Mouse (Mus musculus): ENCODE measurements around the gene Eln.
A peak's percentile ranks its signal among the peaks of the same experiment; 100 is the strongest.

Gene Eln

DNA sequence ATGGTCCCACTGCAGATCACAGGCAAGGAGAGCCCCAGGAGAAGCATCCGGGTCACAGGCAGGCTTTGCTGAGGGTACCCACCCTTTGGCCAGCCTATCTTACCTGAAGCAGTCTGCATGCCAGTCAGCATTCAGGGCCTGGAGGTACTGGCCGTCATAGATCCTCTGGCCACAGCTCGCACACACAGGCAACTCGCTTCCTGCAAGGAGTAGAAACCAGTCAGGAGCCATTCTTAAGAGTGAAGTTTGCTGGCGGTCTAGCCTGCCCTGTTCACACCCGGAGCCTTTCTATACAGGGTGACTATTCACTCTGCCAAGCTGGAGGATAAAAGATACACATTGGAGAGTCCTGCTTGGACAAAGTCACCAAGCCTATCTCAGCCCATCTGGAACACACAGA is 60.6 kb downstream of the Eln start:
- DNase-seq (ENCODE audit: low spot score in 2 of 2) = no peak

DNA sequence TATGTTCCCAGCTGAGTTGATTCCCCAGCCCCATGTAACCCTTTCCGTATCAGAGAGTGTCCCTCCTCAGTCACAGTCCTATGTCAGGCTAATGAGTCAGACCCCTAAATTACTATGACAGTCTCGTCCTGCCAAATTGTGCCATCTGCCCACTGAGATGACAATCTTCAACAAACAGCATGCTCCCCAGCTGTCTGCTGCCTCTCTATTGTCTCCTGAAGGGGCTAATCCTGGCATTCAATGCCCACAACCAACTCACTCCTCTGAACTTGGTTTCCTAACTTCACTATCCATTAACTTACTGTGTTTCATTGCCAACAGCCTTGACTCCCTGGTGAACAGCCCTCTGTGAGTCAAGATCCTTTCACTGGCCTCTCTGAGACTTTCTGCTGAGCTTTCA is 62.7 kb downstream of the Eln start:
- DNase-seq (ENCODE audit: low spot score in 2 of 2) = no peak

DNA sequence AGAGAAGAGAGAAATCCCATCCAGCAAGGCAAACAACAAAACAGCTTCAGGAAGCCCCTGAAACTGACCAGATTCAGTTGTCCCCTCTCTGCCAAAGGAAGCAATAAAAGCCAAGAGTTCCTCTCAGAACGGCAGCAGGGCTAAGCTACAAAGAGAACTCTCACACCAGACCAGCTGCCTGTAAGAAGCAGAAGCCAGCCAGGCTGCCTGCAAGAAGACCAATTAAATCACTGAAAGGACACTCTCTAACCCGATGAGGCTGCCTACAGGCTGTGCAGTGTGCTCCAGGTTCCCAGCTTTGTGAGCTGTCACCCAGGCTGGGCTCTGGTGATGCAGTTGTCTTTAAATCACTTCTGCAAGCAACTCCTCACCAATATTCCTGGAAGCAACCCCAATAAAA is 63.3 kb downstream of the Eln start:
- DNase-seq (ENCODE audit: low spot score in 2 of 2) = no peak

DNA sequence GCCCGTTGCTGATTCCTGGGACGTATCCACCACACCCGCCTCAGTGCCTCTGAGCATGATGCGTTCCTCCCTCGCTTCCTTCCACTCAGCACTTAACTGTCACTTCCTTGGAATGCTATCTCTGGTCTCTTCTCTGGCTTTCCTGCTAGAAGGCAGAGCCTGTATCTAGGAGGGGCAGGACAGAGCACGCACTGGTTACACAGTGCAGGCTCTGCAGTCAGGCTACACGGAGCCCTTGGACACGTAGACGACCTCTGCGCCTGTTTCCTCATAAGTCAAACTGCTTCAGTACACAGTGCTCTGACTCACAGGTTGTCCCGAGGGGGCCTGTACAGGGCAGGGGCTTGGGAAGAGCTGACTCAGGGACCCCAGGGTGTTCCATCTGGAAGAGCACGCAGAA is 66.9 kb downstream of the Eln start:
- DNase-seq (ENCODE audit: low spot score in 2 of 2) = no peak

DNA sequence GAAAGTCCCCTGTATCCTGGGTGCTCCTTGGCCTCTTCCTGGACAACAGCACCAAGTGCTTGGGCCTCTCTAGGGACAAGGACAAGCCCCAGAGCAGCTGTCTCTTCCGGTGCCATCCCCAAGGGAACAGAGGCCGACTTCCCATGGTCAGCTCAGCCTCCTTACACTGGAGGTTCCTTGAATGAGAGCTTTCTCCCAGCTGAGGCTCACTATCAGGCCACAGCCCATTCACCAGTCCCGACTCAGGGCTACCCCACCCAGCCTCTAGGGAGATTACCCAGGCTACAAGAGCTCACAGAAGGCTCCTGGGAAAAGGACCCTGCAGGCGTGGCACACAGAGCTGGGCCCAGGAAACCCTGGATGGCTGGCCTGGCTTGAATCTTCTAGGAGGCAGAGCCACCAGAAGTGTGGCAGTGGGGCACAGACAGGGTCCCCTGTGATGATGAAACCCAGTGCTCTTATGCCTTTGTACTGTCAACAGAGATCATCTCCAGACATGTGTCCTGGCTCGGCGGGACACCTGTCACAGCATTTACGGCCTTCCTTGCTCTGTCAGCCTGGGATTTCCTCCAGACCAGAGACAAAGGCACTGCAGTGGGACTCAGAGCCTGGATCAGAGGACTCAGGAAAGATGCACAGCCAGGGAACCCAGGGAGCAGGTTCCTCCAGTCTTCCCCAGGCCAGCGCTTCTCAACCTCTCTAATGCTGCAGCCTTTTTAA is 68.1 kb downstream of the Eln start:
- DNase-seq (ENCODE audit: low spot score in 2 of 2) = peak; percentile 50 to 65

DNA sequence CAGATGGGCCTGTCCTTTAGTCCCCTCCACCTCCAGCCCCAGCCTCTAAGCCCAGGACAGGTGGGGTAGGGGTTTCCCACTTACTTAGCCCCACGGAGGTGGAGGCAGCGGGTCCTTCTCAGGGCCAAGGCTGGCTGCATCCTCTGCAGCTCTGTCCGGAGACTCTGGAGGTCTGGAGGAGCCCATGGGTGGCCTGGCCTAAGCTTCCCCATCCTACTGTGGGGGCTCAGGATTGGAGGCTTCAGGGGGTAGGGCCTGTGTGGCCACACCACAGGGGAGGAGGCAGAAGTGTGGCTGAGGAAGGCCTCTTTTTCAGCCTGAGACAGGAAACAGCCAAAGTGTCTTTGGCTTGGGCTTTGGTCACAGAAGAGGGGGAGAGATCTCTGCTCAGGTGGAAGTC is 69.1 kb downstream of the Eln start:
- DNase-seq (ENCODE audit: low spot score in 2 of 2) = peak; percentile 65 to 80

DNA sequence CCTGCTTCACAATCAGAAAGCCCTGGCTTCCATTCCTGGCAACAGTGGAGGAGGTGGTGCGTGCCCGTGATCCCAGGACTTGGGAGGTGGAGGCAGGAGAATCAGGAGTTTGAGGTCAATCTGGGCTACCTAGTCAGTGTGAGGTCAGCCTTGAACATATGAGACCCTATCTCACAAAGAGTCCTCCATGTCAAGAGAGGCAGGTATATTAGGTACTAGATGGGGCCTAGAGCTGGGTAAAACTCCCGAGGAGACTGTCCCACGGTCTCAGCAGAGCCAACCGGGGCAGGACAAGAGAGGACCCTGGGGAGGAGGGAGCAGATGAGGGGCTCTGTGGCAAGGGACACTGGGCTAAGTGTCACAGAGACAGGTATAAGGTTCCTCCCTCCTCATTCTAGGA is 69.6 kb downstream of the Eln start:
- no peak for DNase-seq (ENCODE audit: low spot score in 2 of 2)

DNA sequence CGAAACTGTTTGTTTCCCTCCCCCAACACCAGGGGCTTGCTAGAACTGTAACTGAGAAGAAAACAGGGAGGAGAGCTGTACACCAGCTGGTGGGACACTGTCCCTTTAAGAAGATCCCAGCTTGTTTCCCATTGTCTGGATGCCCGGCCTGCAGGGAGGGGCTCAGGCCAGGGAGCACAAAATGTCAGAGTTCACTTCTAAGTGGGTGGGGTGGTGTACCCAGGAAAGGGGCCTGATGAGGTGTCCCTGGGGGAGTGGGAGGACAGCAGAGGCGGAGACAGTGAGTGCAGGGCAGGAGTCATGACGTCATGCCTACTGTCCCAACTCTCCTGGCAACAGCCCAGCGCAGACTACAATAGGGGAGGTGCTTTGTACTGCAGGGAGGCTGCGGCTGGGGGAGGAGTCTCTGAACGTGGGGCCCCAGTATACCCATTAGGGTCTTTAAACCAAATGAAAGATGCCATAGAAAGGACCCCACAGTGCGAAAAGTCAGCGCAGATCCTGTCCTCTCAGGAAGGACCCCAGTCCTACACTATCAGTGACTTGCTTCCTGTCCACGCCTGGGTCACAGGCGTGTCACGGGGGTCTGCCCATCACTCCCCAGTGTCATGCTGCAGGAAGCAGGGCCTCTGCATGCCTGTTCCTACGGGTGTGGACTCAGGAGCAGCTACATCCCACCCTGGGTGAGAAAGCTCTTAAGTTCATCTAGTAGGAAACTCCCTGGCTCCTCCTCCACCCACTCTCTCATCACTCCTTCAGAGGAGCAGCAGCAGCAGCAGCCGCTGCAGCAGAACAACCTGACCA is 71.0 kb downstream of the Eln start:
- peak; percentile 89 for DNase-seq (ENCODE audit: low spot score in 2 of 2)

DNA sequence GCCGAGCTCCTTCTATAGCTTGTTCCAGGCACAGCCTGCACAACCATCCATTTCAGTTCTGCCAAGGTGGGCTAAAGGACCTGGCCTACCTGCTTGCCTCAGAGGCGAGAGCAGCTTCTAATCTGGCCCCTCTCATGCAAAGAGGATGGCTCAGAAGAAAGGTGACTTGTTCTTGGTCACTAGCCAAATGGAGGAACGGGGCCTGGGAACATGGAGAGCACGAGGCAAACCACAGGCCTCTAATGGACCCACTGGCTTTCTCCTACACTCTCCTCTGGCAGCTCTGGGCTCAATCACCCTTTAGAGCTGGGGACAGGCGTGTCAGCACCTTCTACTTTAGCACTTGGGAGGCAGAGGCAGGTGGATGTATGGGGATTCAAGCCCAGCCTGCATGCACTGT is 72.1 kb downstream of the Eln start:
- no peak for DNase-seq (ENCODE audit: low spot score in 2 of 2)

DNA sequence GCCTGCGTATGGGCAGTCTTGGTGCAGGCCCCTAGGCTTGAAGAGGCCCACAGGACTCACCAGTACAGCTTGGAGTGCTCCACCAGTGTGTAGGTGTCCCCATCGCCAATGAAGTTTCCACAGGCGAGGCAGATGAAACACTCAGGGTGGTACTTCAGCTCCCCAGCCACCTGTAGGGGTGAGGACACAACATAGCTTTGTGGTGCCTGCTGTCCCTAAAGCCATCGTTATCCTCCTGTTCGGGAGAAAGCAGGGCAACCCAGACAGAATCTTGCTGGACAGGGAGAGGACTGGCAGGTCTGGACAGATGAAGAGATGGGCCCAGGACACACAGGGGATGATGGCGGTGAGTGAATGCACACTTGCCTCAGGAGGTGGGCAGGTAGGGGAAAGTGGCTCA is 74.5 kb downstream of the Eln start:
- DNase-seq (ENCODE audit: low spot score in 2 of 2) = no peak

DNA sequence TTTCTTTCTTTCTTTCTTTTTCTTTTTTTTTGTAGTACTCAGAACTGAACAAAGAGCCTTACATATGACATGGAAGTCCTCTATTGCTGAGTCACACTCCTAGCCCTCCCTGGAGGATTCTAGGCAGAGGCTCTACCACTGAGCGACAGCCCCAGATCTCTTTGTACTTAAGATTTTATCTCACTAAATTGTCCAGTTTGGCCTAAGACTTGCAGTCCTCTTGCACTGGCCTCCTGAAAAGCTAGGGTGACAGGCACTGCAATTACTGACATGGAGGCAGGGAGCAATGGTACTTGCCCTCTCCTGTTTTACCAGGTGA is 75.0 kb downstream of the Eln start:
- no peak for DNase-seq (ENCODE audit: low spot score in 2 of 2)

DNA sequence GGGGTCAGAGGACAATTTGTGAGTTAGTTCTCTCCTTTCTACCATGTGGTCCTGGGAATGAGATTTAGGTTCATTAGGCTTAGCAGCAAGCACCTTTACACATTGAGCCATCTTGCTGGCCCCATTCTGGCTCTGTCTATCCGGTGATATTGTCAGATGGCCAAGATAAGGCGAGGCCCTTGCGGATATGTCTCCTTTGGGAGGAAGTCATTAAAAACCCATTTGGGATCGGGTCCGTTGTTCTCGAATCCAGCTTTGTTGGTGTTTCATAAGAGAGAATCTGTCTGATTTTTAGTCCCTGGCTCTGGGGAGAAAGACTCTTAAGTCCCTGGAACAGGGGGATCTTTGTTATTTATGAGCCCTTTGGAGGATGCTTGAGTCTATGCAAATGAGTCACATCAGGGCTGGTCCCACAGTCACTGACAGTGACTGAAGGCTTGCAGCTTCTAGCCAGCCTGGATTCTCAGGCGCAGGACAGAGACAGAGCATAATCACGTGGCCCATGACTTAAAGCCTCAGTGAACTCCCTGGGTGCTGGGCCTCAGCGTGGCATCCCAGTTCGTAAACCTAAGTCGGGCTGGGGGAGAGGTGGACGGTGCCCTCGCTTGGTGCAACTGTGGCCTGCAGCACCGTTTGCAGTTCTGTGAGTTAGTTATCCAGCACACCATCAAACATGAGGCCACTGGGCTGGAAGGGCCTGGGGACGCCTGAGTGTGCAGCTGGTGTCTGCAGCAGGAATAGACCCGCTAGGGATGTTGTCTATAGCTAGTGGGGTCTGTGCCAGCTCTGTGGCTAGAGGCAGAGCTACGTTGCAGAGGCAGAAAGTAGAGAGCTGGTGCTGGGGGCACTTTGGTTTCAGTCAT is 75.6 kb downstream of the Eln start:
- peak in 1 of 2 experiments; percentile 15 for DNase-seq (ENCODE audit: low spot score in 2 of 2)

DNA sequence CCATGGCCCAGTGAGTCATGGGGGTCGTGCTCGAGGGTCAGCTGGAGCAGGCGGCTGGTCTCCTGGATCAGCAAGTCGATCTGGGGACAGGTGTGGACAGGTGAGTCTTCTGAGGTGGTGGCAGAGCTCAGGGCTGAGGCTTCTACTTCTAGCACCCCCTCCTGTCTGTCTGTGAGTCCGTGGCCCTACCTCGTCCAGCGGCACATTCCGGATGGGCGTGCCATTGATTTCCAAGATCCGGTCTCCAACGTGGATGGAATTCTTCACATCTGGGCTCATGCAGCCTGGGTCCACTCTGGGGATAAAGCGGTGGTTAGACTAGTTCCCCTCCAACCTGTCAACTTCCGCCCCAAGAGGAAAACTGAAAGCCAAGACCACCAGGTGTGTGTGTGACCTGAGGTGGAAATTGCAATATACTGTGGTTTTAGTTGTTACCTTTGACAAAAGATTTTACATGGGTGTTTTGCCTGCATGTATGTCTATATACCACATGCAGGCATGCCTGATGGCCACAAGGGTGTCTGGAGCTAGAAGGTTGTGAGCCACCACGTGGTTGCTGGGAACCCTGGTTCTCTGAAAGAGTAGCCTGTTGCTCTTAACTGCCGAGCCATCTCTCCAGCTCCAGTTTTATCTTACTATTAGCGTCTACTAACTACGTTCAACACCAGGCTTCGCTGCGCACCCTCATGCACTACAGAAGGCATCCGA is 78.0 kb downstream of the Eln start:
- DNase-seq (ENCODE audit: low spot score in 2 of 2) = no peak

DNA sequence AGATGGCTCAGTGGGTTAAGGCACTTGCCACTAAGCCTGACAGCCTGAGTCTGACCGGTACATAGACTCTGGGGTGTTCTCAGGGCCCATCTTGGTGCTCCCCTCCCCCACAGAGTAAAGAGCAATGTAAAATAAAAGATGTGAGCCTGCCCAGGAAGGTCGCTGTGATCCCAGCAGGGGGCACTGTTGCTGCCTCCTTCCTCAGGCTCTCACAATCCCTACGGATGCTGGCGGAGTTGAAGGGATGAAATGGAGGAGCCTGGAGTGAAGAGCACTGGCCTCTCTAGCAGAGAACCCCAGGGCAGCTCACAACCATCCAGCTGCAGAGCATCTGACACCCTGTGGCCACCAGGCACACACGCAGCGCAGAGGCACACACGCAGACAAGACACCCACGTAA is 78.6 kb downstream of the Eln start:
- DNase-seq (ENCODE audit: low spot score in 2 of 2) = peak in 1 of 2 experiments; percentile 21

DNA sequence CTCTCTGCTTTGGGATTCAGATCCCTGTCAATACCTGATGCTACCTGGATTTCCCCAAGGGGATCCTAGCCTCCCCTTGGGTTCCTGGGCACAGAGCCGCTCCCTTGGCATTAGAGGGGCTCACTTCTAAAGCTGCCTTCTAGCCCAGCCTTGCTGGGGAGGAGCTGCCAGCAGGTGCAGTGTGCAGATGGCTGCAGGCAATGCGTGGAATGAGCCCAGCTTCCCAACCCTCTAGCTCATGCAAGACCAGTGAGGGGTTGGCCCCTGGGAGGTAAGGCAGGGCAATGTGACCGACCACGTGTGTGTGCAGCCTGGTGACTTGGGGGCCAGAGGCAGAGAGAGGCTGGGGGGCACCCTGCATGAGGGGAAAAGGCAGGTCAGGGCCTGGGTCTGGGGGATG is 90.4 kb downstream of the Eln start:
- DNase-seq (ENCODE audit: low spot score in 2 of 2) = no peak
